Mouse (Mus musculus) ZHBTc4 (cell line): ENCODE data around the gene Naa20.
A peak's percentile ranks its signal among the peaks of the same experiment; 100 is the strongest.

ENCODE experiments used
- DNase-seq: peaks from one replicate; pipeline ENCODE4 v3.0.0-alpha.2; 2011; ENCODE audit warnings: low read depth, low spot score

The Naa20 gene

DNA sequence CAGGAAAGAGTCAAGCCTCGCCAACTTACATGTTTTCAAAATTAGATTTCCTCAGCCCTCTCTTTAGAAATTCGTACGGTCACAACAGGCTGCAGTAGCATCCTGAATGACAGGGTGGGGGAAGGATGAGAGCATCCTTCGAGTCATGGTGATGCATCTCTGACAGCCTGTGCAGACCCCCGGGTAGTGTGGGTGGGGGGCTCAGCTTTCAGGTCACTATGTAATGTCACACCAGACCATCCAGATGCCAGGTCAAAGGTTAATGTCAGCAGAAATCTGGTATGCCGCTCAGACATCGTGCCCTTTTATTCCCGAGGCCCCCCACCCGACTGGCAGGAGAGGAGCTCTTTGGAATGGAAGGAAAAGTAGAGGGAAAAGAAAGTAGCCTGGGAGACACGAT, 48.3 kb downstream of the Naa20 start:
- no peak for DNase-seq

- DNase-seq = no peak
These were observed 50.8 kb downstream of the Naa20 start for GRCm38 (mm10) chr2:145952726-145953125.

- no peak for DNase-seq
These were observed 53.9 kb downstream of the Naa20 start for GRCm38 (mm10) chr2:145955844-145956243.

GRCm38 (mm10) chr2:145956318-145956717, 54.4 kb downstream of the Naa20 start:
- no peak for DNase-seq

- peak; percentile 56 for DNase-seq
These were observed 55.6 kb downstream of the Naa20 start for GRCm38 (mm10) chr2:145957450-145957849.

GRCm38 (mm10) chr2:145958097-145958496, 56.2 kb downstream of the Naa20 start:
- no peak for DNase-seq

GRCm38 (mm10) chr2:145958551-145958950, 56.7 kb downstream of the Naa20 start:
- no peak for DNase-seq

- no peak for DNase-seq
These were observed 60.0 kb downstream of the Naa20 start for GRCm38 (mm10) chr2:145961861-145962260.
